Mouse (Mus musculus) ES-Bruce4 (cell line): ENCODE results near the gene Mark3. TPM values are rescaled to one million over a fixed set of nuclear protein-coding genes. Genes with fewer than 3 reads are reported as not detected.
A peak's percentile ranks its signal among the peaks of the same experiment; 100 is the strongest.

Source experiments
- H3K27ac ChIP-seq: 2 replicates; pipeline ENCODE4 v1.5.1; 2012; ENCODE audit warnings: low read length, inconsistent platforms; ENCODE audit not compliant: insufficient read depth
- H3K27me3 ChIP-seq: 2 replicates; pipeline ENCODE4 v1.6.1; 2012; ENCODE audit warnings: mild to moderate bottlenecking, low read length, inconsistent platforms; ENCODE audit not compliant: control insufficient read depth, poor library complexity, insufficient read depth, severe bottlenecking
- H3K36me3 ChIP-seq: 2 replicates; pipeline ENCODE4 v1.6.1; 2012; ENCODE audit warnings: inconsistent platforms, mild to moderate bottlenecking, low read length, moderate library complexity; ENCODE audit not compliant: control insufficient read depth, poor library complexity, insufficient read depth, severe bottlenecking
- H3K4me1 ChIP-seq: one replicate; pipeline ENCODE4 v1.8.1; 2011; ENCODE audit warnings: low read length; ENCODE audit not compliant: control insufficient read depth, insufficient read depth
- H3K4me3 ChIP-seq: 2 replicates; pipeline ENCODE4 v1.5.1; 2011; ENCODE audit warnings: low read depth, mild to moderate bottlenecking, low read length
- H3K9ac ChIP-seq: 2 replicates; pipeline ENCODE4 v1.6.1; 2012; ENCODE audit warnings: low read depth, mild to moderate bottlenecking, inconsistent platforms; ENCODE audit not compliant: poor library complexity, severe bottlenecking
- H3K9me3 ChIP-seq: replicated peaks from 2 replicates; pipeline ENCODE4 v1.6.1; 2012; ENCODE audit warnings: mild to moderate bottlenecking, low read length, inconsistent platforms; ENCODE audit not compliant: control insufficient read depth, poor library complexity, insufficient read depth, severe bottlenecking
- CTCF ChIP-seq: IDR thresholded peaks from one replicate; pipeline ENCODE4 v1.8.1; 2011; ENCODE audit warnings: low read depth, low read length
- EP300 ChIP-seq: IDR thresholded peaks from 2 replicates; pipeline ENCODE4 v1.6.1; 2011; ENCODE audit warnings: low read depth, low read length; ENCODE audit not compliant: insufficient read depth
- POLR2A ChIP-seq: IDR thresholded peaks from one replicate; pipeline ENCODE4 v1.8.1; 2011; ENCODE audit warnings: low read length; ENCODE audit not compliant: insufficient read depth
- polyA plus RNA-seq: library from polyadenylated mRNA; stranded (reverse); fragments of >200 nt; gene quantifications from 2 replicates; pipeline ENCODE4 v1.2.4, GENCODE M21; 2011; ENCODE audit warnings: low read depth; ENCODE audit not compliant: missing spikeins, insufficient read depth, insufficient read length

The Mark3 gene
- polyA plus RNA-seq, 1 experiment: 90.2 TPM

- Histone ChIP-seq H3K4me1 (peaks cover 2% of the 10 kb centered on the region), H3K9me3 (no peaks in the 10 kb centered on the region), H3K27ac (no peak overlapping the region), H3K9ac (no peak overlapping the region), H3K4me3 (no peak overlapping the region), H3K36me3 (no peaks in the 10 kb centered on the region), H3K27me3 (no peaks in the 10 kb centered on the region)
- TF ChIP-seq EP300: no peak
- no peak for TF ChIP-seq POLR2A
- no peak for TF ChIP-seq CTCF
Measured at GRCm38 (mm10) chr12:111687350-111688068, 113.2 kb downstream of the Mark3 start.

GRCm38 (mm10) chr12:111688069-111688428, 113.7 kb downstream of the Mark3 start:
- peaks cover 6% of the 10 kb centered on the region for H3K4me1 ChIP-seq
- H3K9ac ChIP-seq: no peak overlapping the region
- no peaks in the 10 kb centered on the region for H3K36me3 ChIP-seq
- no peaks in the 10 kb centered on the region for H3K9me3 ChIP-seq
- no peak overlapping the region for H3K27ac ChIP-seq
- TF ChIP-seq CTCF: no peak
- H3K4me3 ChIP-seq: no peak overlapping the region
- H3K27me3 ChIP-seq: no peaks in the 10 kb centered on the region

DNA sequence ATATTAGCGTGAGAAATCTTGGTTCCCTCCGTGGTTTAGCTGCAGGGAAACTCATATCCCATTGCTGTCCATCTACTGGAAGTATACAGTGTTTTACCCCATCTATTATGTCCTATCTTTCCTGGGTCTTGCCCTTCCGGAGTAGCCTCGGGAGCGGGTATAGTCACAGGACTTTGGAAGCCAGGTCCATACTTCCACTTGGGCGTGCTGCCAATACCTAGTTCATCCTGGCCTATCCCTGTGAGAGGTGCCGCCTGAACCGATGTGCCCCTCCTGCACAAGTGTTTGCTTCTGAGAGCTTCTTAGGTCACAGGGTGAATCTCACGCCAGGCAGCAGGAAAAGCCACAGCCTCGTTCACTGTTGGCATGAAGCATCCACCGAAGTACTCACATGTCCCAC, 115.1 kb downstream of the Mark3 start:
- H3K4me3 ChIP-seq: no peak overlapping the region
- no peaks in the 10 kb centered on the region for H3K27me3 ChIP-seq
- H3K4me1 ChIP-seq: peaks cover 7% of the 10 kb centered on the region
- H3K36me3 ChIP-seq: no peaks in the 10 kb centered on the region
- no peak overlapping the region for H3K9ac ChIP-seq
- no peak overlapping the region for H3K27ac ChIP-seq
- H3K9me3 ChIP-seq: no peaks in the 10 kb centered on the region
- TF ChIP-seq CTCF: no peak

DNA sequence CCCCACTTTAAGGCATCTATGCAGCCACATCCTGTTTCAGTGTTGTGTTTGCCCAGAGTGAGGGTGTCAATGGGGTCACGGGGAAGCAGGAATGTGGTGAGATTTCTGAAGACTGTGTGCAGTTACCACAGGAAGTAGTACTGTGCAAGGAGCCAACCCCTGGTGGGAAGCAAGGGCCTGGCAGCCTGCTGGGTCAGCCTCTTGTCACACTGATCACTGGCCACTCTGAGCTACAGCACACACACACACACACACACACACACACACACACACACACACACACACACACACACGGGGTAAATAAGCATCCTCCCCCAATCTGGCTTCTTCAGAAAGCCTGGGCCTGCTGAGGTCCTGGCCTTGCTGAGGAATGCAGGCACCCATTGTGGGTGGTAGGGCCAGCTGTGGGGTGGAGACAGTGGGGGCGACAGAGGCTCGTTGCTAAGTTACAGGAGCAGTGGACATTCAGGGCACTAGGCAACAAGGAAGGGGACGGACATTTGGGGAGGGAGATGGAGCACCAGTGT, 117.1 kb downstream of the Mark3 start:
- Histone ChIP-seq H3K4me3 (no peak overlapping the region), H3K27me3 (no peaks in the 10 kb centered on the region), H3K9ac (no peak overlapping the region), H3K4me1 (peaks cover 11% of the 10 kb centered on the region), H3K27ac (no peak overlapping the region), H3K9me3 (no peaks in the 10 kb centered on the region), H3K36me3 (no peaks in the 10 kb centered on the region)
- TF ChIP-seq EP300 (no peak), CTCF (no peak), POLR2A (no peak)

GRCm38 (mm10) chr12:111692899-111693298, 118.6 kb downstream of the Mark3 start:
- H3K9ac ChIP-seq: no peak overlapping the region
- TF ChIP-seq POLR2A (no peak), CTCF (no peak), EP300 (no peak)
- H3K4me1 ChIP-seq: peaks cover 11% of the 10 kb centered on the region
- no peak overlapping the region for H3K27ac ChIP-seq
- no peaks in the 10 kb centered on the region for H3K27me3 ChIP-seq
- no peaks in the 10 kb centered on the region for H3K36me3 ChIP-seq
- H3K9me3 ChIP-seq: no peaks in the 10 kb centered on the region
- 0 out of 2 replicates have a peak overlapping the region, but pooled peaks have one; percentile 4 for H3K4me3 ChIP-seq

- no peaks in the 10 kb centered on the region for H3K9me3 ChIP-seq
- TF ChIP-seq CTCF: no peak
- TF ChIP-seq EP300: 0 out of 2 replicates have a peak, but pooled peaks have one; percentile 3
- no peak overlapping the region for H3K27ac ChIP-seq
- no peaks in the 10 kb centered on the region for H3K36me3 ChIP-seq
- H3K9ac ChIP-seq: peak overlapping the region; percentile 28; the same call in 1 of the 2 replicates
- no peaks in the 10 kb centered on the region for H3K27me3 ChIP-seq
- H3K4me1 ChIP-seq: peaks cover 9% of the 10 kb centered on the region
- no peak overlapping the region for H3K4me3 ChIP-seq
Measured at GRCm38 (mm10) chr12:111693341-111694270, 119.3 kb downstream of the Mark3 start.
